Mouse (Mus musculus) embryonic facial prominence, embryonic 15.5 days (tissue): ENCODE measurements at regions not wholly inside any gene's neighbourhood (a gene's known extent, or its start where the extent isn't known, plus 50 kb on each side); places are given as distances from the start of the nearest gene placed in this dataset.
A peak's percentile ranks its signal among the peaks of the same experiment; 100 is the strongest.

Experiments
- ATAC-seq: fragments of 200-750 bp; cut with Nextera tagmentation; 2 replicates; pipeline ENCODE4 v1.8.0; 2017; ENCODE audit warnings: low read depth, moderate TSS enrichment; ENCODE audit not compliant: insufficient number of reproducible peaks, low FRiP score, low TSS enrichment
- H3K27ac ChIP-seq: fragments of 300-500 bp; sonication (generic); replicated peaks from 2 replicates; pipeline ENCODE4 v1.5.1; 2015; ENCODE audit warnings: mild to moderate bottlenecking, inconsistent platforms
- H3K27me3 ChIP-seq: fragments of 300-500 bp; sonication (generic); 2 replicates; pipeline ENCODE4 v1.6.1; 2015; ENCODE audit warnings: inconsistent platforms
- H3K36me3 ChIP-seq: fragments of 300-500 bp; sonication (generic); 2 replicates; pipeline ENCODE4 v1.6.1; 2015; ENCODE audit warnings: mild to moderate bottlenecking, inconsistent platforms
- H3K4me1 ChIP-seq: fragments of 300-500 bp; sonication (generic); 2 replicates; pipeline ENCODE4 v1.6.1; 2015; ENCODE audit warnings: inconsistent platforms
- H3K4me2 ChIP-seq: fragments of 300-500 bp; sonication (generic); replicated peaks from 2 replicates; pipeline ENCODE4 v1.6.1; 2015; ENCODE audit warnings: mild to moderate bottlenecking, inconsistent platforms
- H3K4me3 ChIP-seq: fragments of 300-500 bp; sonication (generic); replicated peaks from 2 replicates; pipeline ENCODE4 v1.5.1; 2015; ENCODE audit warnings: mild to moderate bottlenecking, inconsistent platforms
- H3K9ac ChIP-seq: fragments of 300-500 bp; sonication (generic); 2 replicates; pipeline ENCODE4 v1.6.1; 2015; ENCODE audit warnings: inconsistent platforms
- H3K9me3 ChIP-seq: fragments of 300-500 bp; sonication (generic); replicated peaks from 2 replicates; pipeline ENCODE4 v1.6.1; 2016; ENCODE audit warnings: inconsistent platforms
- WGBS: fragments of 180-500 bp; shearing (Covaris S2); methylation state at CpG from one replicate; pipeline ENCODE4 v1.1.7; 2015; 5-methylcytosine and 5-hydroxymethylcytosine counted together

DNA sequence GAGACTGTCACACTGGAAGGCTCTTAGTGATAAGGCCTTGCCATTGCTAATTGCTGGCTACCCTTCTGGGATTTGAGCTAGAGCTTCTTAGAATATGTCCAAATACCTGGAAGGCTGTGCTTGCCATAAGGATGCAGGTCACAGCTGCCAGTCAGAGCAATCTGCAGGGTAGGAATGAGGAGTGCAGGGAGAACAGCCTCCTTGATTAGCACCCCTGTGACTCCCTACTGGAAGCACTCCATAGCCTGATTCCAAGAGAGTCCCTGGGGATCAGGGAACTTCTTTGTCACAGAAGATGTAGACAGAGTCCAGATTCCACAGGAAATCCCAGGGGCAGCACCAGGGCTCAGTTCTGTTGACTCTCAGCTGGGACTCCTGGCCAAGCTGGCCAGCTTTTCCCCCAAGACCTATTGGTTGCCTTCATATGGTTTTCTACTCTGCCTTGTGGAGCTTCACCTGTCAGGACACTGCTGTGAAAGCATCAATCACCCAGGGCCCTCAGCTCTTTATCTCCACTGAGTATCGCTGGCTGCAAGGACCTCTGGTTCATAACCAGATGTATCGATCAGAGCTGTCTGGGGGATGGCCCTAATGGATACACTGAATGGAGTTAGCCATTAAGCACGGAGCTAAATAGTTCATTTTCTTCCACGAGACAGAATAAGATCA is 579.9 kb upstream of the Nrp1 start:
- WGBS, result 68% methylated on average over 4 of the region's 4 CpGs
- ATAC-seq, result no peak

DNA sequence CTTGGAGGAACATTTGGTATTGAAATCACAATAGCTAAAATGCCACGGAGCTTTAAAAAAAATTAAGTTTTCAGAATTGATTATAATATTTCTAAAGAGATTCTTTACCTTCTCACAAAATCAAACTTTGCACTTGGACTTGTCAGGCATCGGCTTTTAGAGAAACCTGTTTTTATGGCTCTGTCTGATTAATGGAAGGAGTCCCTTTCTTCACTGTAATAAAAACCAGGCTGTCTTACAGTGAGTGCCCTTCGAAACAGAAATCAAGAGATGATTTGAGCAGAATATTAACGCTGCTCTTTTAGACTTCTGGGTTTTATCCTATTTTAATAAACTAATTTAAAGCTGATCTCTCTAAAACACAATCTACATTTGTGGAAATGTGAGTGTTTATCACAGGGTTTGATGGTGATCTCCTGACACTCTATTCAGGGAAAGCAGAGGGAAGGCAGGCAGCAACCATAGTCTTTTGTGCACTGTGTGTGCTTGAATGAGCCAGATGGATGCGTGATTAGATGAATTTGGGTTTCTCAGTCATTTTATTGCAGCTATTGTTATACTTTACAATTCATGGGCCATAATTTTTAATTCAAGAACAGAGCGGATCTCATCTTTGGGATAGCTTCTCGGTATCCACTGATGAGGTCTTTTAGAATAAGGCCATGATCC is 579.2 kb upstream of the Nrp1 start:
- no peak overlapping the region for H3K9ac ChIP-seq
- no peak for ATAC-seq

More for the DNA sequence above, 579.9 kb upstream of the Nrp1 start:
- no peak overlapping the region for H3K9ac ChIP-seq
- no peak overlapping the region for H3K27ac ChIP-seq
- no peak overlapping the region for H3K4me3 ChIP-seq
- no peaks in the 10 kb centered on the region for H3K36me3 ChIP-seq
- H3K9me3 ChIP-seq, result no peaks in the 10 kb centered on the region
- H3K4me2 ChIP-seq, result no peak overlapping the region
- no peaks in the 10 kb centered on the region for H3K27me3 ChIP-seq
- no peaks in the 10 kb centered on the region for H3K4me1 ChIP-seq

DNA sequence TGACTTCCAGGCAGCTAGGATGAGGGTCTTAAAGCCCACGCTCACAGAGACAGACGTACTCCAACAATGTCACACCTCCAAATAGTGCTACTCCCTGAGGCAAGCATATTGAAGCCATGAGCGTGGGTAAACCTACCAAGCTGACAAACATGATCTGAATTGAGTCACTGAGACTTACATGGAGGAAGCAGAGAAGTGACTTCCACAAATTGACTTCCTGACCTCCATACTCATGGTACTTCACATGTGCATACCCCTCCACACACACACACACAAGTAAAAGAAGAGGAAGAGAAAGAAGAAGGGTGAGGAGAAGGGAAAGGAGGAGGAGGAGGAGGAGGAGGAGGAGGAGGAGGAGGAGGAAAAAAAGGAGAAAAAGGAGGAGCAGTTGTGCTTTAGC is 577.8 kb upstream of the Nrp1 start:
- Histone ChIP-seq H3K36me3 (no peaks in the 10 kb centered on the region), H3K9me3 (no peaks in the 10 kb centered on the region), H3K4me1 (no peaks in the 10 kb centered on the region), H3K9ac (no peak overlapping the region), H3K4me3 (no peak overlapping the region), H3K27me3 (no peaks in the 10 kb centered on the region), H3K27ac (no peak overlapping the region), H3K4me2 (no peak overlapping the region)
- no peak for ATAC-seq
- WGBS, result 77% methylated on average over 3 of the region's 3 CpGs

More for the DNA sequence above, 579.2 kb upstream of the Nrp1 start:
- no peak overlapping the region for H3K4me3 ChIP-seq
- no peak overlapping the region for H3K4me2 ChIP-seq
- H3K4me1 ChIP-seq, result no peaks in the 10 kb centered on the region
- no peak overlapping the region for H3K27ac ChIP-seq
- no peaks in the 10 kb centered on the region for H3K9me3 ChIP-seq
- WGBS, result 64% methylated on average over 7 of the region's 7 CpGs
- no peaks in the 10 kb centered on the region for H3K27me3 ChIP-seq
- H3K36me3 ChIP-seq, result no peaks in the 10 kb centered on the region

DNA sequence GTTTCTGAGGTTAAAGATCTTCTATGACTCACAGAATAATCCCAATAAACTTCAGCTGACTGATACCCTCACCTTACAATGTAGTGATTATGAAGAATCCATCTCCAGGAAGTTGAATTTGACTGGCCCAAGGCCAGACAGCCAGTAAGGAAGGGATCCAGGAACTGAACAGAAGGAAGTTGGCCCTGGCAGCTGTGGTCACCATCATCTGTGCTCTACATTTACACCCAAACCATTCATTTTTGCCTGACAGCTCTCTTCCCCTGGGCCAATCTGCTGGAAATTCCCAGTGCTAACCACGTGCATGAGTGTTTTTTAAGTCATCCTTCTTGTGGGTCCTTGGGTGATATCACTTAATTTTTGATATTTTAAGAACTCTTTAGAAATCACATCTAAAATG is 577.4 kb upstream of the Nrp1 start:
- Histone ChIP-seq H3K36me3 (no peaks in the 10 kb centered on the region), H3K9ac (no peak overlapping the region), H3K4me3 (no peak overlapping the region), H3K27ac (no peak overlapping the region), H3K9me3 (no peaks in the 10 kb centered on the region), H3K4me1 (no peaks in the 10 kb centered on the region), H3K4me2 (no peak overlapping the region), H3K27me3 (no peaks in the 10 kb centered on the region)
- ATAC-seq, result no peak
- WGBS, result 58% methylated on average over 1 of the region's 1 CpGs

DNA sequence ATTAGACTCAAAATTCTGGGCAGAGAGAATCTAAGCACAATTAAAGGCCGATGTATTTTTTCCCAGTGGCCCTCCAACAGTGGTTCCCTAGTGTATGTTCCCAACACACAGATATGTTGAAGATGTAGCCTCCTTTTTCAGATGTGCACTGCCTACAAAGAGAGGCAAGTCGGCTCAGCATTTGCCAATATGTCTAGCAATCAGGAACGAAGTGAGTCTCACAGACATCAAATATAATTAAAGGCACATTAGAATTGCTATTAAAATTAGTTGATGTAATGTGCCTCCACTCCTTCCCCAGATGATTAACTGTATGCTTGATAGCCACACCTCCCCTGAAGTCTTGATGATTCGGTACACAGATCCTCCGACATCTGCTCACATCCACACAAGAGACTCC is 565.8 kb upstream of the Nrp1 start:
- no peak overlapping the region for H3K27ac ChIP-seq
- H3K36me3 ChIP-seq, result no peaks in the 10 kb centered on the region
- H3K4me2 ChIP-seq, result no peak overlapping the region
- H3K27me3 ChIP-seq, result no peaks in the 10 kb centered on the region
- H3K9me3 ChIP-seq, result no peaks in the 10 kb centered on the region
- ATAC-seq, result no peak
- 85% methylated on average over 5 of the region's 5 CpGs for WGBS
- H3K9ac ChIP-seq, result no peak overlapping the region
- no peaks in the 10 kb centered on the region for H3K4me1 ChIP-seq
- no peak overlapping the region for H3K4me3 ChIP-seq

GRCm38 (mm10) chr8:127799849-127800471 is 558.4 kb upstream of the Nrp1 start:
- 70% methylated on average over 6 of the region's 6 CpGs for WGBS
- H3K4me2 ChIP-seq, result no peak overlapping the region
- H3K9ac ChIP-seq, result no peak overlapping the region
- no peak for ATAC-seq
- no peaks in the 10 kb centered on the region for H3K36me3 ChIP-seq
- H3K27me3 ChIP-seq, result no peaks in the 10 kb centered on the region
- H3K27ac ChIP-seq, result no peak overlapping the region
- H3K9me3 ChIP-seq, result no peaks in the 10 kb centered on the region
- peaks cover 11% of the 10 kb centered on the region; the same call in 1 of the 2 replicates for H3K4me1 ChIP-seq
- no peak overlapping the region for H3K4me3 ChIP-seq

- Histone ChIP-seq H3K27ac (no peak overlapping the region), H3K4me2 (no peak overlapping the region), H3K9me3 (no peaks in the 10 kb centered on the region), H3K9ac (no peak overlapping the region), H3K27me3 (peaks cover 3% of the 10 kb centered on the region; the same call in 1 of the 2 replicates), H3K4me1 (peaks cover 11% of the 10 kb centered on the region; the same call in 1 of the 2 replicates), H3K4me3 (no peak overlapping the region), H3K36me3 (no peaks in the 10 kb centered on the region)
- no peak for ATAC-seq
- WGBS, result 67% methylated on average over 7 of the region's 7 CpGs
Measured at GRCm38 (mm10) chr8:127802136-127802535, 556.3 kb upstream of the Nrp1 start.

- Histone ChIP-seq H3K4me2 (no peak overlapping the region), H3K27me3 (peaks cover 3% of the 10 kb centered on the region; the same call in 1 of the 2 replicates), H3K4me3 (no peak overlapping the region), H3K36me3 (no peaks in the 10 kb centered on the region), H3K4me1 (peaks cover 11% of the 10 kb centered on the region; the same call in 1 of the 2 replicates), H3K27ac (no peak overlapping the region), H3K9ac (no peak overlapping the region), H3K9me3 (no peaks in the 10 kb centered on the region)
- 40% methylated on average over 5 of the region's 5 CpGs for WGBS
- no peak for ATAC-seq
Measured at GRCm38 (mm10) chr8:127802661-127803333, 555.6 kb upstream of the Nrp1 start.

DNA sequence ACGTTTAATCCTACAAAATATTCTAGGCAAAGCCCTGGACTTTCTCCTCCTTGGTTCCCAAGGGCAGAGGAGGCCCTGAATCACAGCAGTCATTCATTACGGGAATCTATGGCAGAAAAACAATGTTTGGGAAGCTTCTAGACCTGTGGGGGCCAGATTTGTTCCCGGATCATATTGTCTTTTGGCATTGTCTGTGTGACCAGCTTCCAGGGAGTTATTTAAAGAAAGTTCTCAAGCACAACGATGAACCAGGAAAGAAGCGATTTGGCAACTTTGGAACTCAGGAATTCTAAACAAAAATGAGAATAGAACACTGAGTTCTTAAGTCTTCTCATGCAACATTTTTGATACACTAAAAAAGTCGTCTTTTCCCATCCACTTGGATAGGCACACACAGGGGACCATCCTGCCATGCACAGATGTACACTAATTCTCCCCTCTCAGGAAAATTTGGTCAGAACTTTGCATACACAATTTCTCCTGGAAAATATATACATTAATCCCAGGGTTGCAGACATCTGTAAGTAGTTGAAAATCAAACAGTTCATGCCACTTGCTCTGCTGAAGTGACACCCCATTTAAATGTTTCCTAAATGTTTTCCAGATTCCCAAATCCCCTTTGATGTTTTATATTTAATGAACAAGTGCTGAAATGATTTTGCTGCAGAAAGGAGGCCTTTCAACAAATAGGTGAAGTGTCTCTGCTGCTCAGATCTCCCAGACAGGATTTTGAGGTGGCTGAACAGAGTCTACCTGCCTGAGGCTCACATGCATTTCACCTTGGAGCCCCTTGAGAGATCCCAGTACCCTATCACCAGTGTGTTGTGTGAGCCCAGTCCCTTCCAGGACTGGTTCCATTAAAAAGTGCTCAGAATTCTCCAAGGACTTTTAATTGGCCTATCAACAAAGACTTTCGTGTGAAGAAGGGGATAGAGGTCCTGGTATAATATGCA is 548.9 kb upstream of the Nrp1 start:
- H3K9me3 ChIP-seq, result no peaks in the 10 kb centered on the region
- peaks cover 4% of the 10 kb centered on the region; the same call in 1 of the 2 replicates for H3K4me1 ChIP-seq
- no peak overlapping the region for H3K9ac ChIP-seq
- H3K36me3 ChIP-seq, result no peaks in the 10 kb centered on the region
- peak overlapping the region; percentile 71 for H3K27ac ChIP-seq
- no peak overlapping the region for H3K4me2 ChIP-seq
- 34% methylated on average over 7 of the region's 7 CpGs for WGBS
- H3K4me3 ChIP-seq, result no peak overlapping the region
- peaks cover 3% of the 10 kb centered on the region; the same call in 1 of the 2 replicates for H3K27me3 ChIP-seq
- ATAC-seq, result peak; percentile 65

GRCm38 (mm10) chr8:127811338-127811737 is 547.1 kb upstream of the Nrp1 start:
- 83% methylated on average over 8 of the region's 8 CpGs for WGBS
- Histone ChIP-seq H3K27me3 (no peaks in the 10 kb centered on the region), H3K27ac (no peak overlapping the region), H3K4me3 (no peak overlapping the region), H3K4me1 (peaks cover 4% of the 10 kb centered on the region; the same call in 1 of the 2 replicates), H3K9me3 (no peaks in the 10 kb centered on the region), H3K36me3 (no peaks in the 10 kb centered on the region), H3K4me2 (no peak overlapping the region), H3K9ac (no peak overlapping the region)
- no peak for ATAC-seq
